Mouse (Mus musculus): ENCODE measurements around the gene Casr.

Casr gene

GRCm38 (mm10) chr16:36561386-36562338 is at the start of gene Casr:
Casr (minus strand) TSS chr16:36562141.
- CTCF ChIA-PET: interaction anchor here in 2 of 4 experiments (0.7 to 1.0 kb wide), 3 partner anchors 67 to 149 kb away, joined by 3 read pairs; no protein-coding TSS in a partner anchor
- POLR2A ChIA-PET: interaction anchor here in 2 of 4 experiments (0.6 to 0.7 kb wide), 2 partner anchors 132 to 156 kb away, joined by 3 to 5 read pairs; partner anchors contain the start of gene Ildr1 (in 1 of the 2)

- CTCF ChIA-PET: no interaction called here
- POLR2A ChIA-PET: no interaction called here
Measured at GRCm38 (mm10) chr16:36602632-36603031, 40.7 kb upstream of the Casr start.

- ChIA-PET POLR2A (interaction anchor here in 2 of 4 experiments (0.6 kb wide), 2 partner anchors 126 to 199 kb away, joined by 3 read pairs; no protein-coding TSS in a partner anchor), CTCF (no interaction called here)
Measured at GRCm38 (mm10) chr16:36598265-36598664, 36.3 kb upstream of the Casr start.

GRCm38 (mm10) chr16:36596671-36597410 is 34.9 kb upstream of the Casr start:
- CTCF ChIA-PET: no interaction called here
- POLR2A ChIA-PET: no interaction called here

GRCm38 (mm10) chr16:36589898-36590297 is 28.0 kb upstream of the Casr start:
- CTCF ChIA-PET: no interaction called here
- POLR2A ChIA-PET: no interaction called here

GRCm38 (mm10) chr16:36587971-36588370 is 26.0 kb upstream of the Casr start:
- ChIA-PET POLR2A (no interaction called here), CTCF (no interaction called here)

GRCm38 (mm10) chr16:36582073-36582472 is 20.1 kb upstream of the Casr start:
- CTCF ChIA-PET: interaction anchor here in 1 of 4 experiments (0.8 kb wide), 1 partner anchor 29 kb away, joined by 3 read pairs; no protein-coding TSS in a partner anchor
- POLR2A ChIA-PET: no interaction called here

GRCm38 (mm10) chr16:36571942-36572341 is 10.0 kb upstream of the Casr start:
- POLR2A ChIA-PET: no interaction called here
- CTCF ChIA-PET: no interaction called here

GRCm38 (mm10) chr16:36559573-36559972 is 2.4 kb downstream of the Casr start:
- CTCF ChIA-PET: no interaction called here
- POLR2A ChIA-PET: interaction anchor here in 1 of 4 experiments (0.6 to 1.1 kb wide), 2 partner anchors 162 to 256 kb away, joined by 4 read pairs; no protein-coding TSS in a partner anchor

GRCm38 (mm10) chr16:36555672-36556165 is 6.2 kb downstream of the Casr start:
- POLR2A ChIA-PET: interaction anchor here in 2 of 4 experiments (0.6 to 0.7 kb wide), 2 partner anchors 31 to 1370 kb away, joined by 7 to 8 read pairs; no protein-coding TSS in a partner anchor
- CTCF ChIA-PET: interaction anchor here in 1 of 4 experiments (0.7 kb wide), 1 partner anchor 16 kb away, joined by 11 read pairs; no protein-coding TSS in a partner anchor

GRCm38 (mm10) chr16:36553624-36554023 is 8.3 kb downstream of the Casr start:
- ChIA-PET POLR2A (interaction anchor here in 1 of 4 experiments (1.0 kb wide), 1 partner anchor 76 kb away, joined by 3 read pairs; no protein-coding TSS in a partner anchor), CTCF (interaction anchor here in 3 of 4 experiments (0.6 to 1.2 kb wide), 5 partner anchors 8 to 1439 kb away, joined by 3 to 8 read pairs (median 3); no protein-coding TSS in a partner anchor)

GRCm38 (mm10) chr16:36545333-36545732 is 16.6 kb downstream of the Casr start:
- POLR2A ChIA-PET: no interaction called here

GRCm38 (mm10) chr16:36543091-36543490 is 18.9 kb downstream of the Casr start:
- ChIA-PET POLR2A (interaction anchor here in 1 of 4 experiments (0.6 to 0.9 kb wide), 2 partner anchors 11 to 37 kb away, joined by 3 to 4 read pairs; no protein-coding TSS in a partner anchor), CTCF (no interaction called here)

More at GRCm38 (mm10) chr16:36545333-36545732, 16.6 kb downstream of the Casr start:
- CTCF ChIA-PET: interaction anchor here in 2 of 4 experiments (0.6 to 1.5 kb wide), 2 partner anchors 8 to 497 kb away, joined by 3 read pairs; no protein-coding TSS in a partner anchor

GRCm38 (mm10) chr16:36540834-36541233 is 21.1 kb downstream of the Casr start:
- POLR2A ChIA-PET: no interaction called here

GRCm38 (mm10) chr16:36532981-36533687 is 28.8 kb downstream of the Casr start:
- ChIA-PET CTCF (interaction anchor here in 1 of 4 experiments (0.6 kb wide), 1 partner anchor 900 kb away, joined by 5 read pairs; no protein-coding TSS in a partner anchor), POLR2A (interaction anchor here in 1 of 4 experiments (1.7 kb wide), 1 partner anchor 9 kb away, joined by 4 read pairs; no protein-coding TSS in a partner anchor)

More at GRCm38 (mm10) chr16:36540834-36541233, 21.1 kb downstream of the Casr start:
- CTCF ChIA-PET: interaction anchor here in 1 of 4 experiments (0.7 kb wide), 1 partner anchor 13 kb away, joined by 3 read pairs; no protein-coding TSS in a partner anchor

GRCm38 (mm10) chr16:36532046-36532445 is 29.9 kb downstream of the Casr start:
- POLR2A ChIA-PET: interaction anchor here in 2 of 4 experiments (0.6 to 1.7 kb wide), 4 partner anchors 11 to 285 kb away, joined by 3 to 5 read pairs (median 4); no protein-coding TSS in a partner anchor
- CTCF ChIA-PET: interaction anchor here in 1 of 4 experiments (0.6 kb wide), 1 partner anchor 37 kb away, joined by 3 read pairs; no protein-coding TSS in a partner anchor

GRCm38 (mm10) chr16:36531630-36532029 is 30.3 kb downstream of the Casr start:
- CTCF ChIA-PET: interaction anchor here in 3 of 4 experiments (0.6 kb wide), 3 partner anchors 18 to 169 kb away, joined by 3 to 9 read pairs (median 8); no protein-coding TSS in a partner anchor

More at GRCm38 (mm10) chr16:36531630-36532029, 30.3 kb downstream of the Casr start:
- POLR2A ChIA-PET: interaction anchor here in 3 of 4 experiments (0.6 to 1.7 kb wide), 6 partner anchors 12 to 285 kb away, joined by 3 to 6 read pairs (median 4); no protein-coding TSS in a partner anchor
